Mouse (Mus musculus): ENCODE measurements around the gene 5330417H12Rik.

GRCm38 (mm10) chr7:107651821-107652220 lies 26.9 kb upstream of the 5330417H12Rik start:
- TF ChIP-seq CTCF (IDR thresholded peaks at IDR 0.05; ENCODE audit: low read depth, low read length) (no peak), POLR2A (IDR thresholded peaks at IDR 0.05; ENCODE audit: borderline replicate concordance, low read depth, low read length) (no peak)
